Mouse (Mus musculus): ENCODE results near the gene Clock. TPM values are rescaled to one million over a fixed set of nuclear protein-coding genes. Genes with fewer than 3 reads are reported as not detected.
A peak's percentile ranks its signal among the peaks of the same experiment; 100 is the strongest.

The Clock gene
- total and polyA plus RNA-seq, 2 experiments: 10.9 to 14.7 TPM

DNA sequence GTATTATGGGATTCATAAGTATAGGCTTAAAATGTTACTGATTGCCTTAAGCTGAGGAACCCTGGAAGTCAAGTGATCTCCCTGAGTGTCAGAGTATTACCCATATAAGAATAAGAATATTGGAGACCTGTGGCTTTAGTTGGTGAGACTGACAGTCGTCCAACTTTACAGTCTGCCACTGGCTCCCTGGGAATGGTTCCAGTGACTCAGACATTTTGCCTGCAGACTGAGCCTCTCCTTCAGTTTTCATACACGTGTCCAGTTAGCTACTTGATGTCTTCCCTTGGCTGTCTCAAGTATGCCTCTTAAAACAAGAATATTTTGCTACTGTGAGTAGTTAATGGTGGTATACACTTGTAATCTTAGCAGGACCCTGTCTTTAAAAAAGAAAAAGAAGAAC lies 3.6 kb upstream of the Clock start:
- Histone ChIP-seq H3K36me3 (ENCODE audit: control insufficient read depth, insufficient read depth, low read length) (no peaks in the 10 kb centered on the region), H3K27ac (replicated peaks; ENCODE audit: insufficient read depth, low read depth, low read length) (no peak overlapping the region), H3K27me3 (ENCODE audit: control insufficient read depth, insufficient read depth, low read length) (no peaks in the 10 kb centered on the region), H3K4me3 (ENCODE audit: insufficient read depth, low read depth, low read length) (no peak overlapping the region), H3K79me2 (ENCODE audit: control insufficient read depth, insufficient read depth, low read length) (peaks cover 3% of the 10 kb centered on the region; the same call in 1 of the 2 replicates), H3K4me1 (ENCODE audit: control insufficient read depth, insufficient read depth, low read length) (0 out of 2 replicates have a peak, but pooled peaks cover 2% of the 10 kb centered on the region), H3K9ac (ENCODE audit: low read depth, low read length) (no peak overlapping the region)
- 82% methylated on average over 2 of the region's 2 CpGs for WGBS
- TF ChIP-seq POLR2A (IDR thresholded peaks at IDR 0.05; ENCODE audit: extremely low read depth, insufficient read depth, low read length) (no peak), CTCF (IDR thresholded peaks at IDR 0.05; ENCODE audit: low read depth, low read length) (no peak)
- no peak for DNase-seq (ENCODE audit: extremely low read depth, low read depth, low spot score)

DNA sequence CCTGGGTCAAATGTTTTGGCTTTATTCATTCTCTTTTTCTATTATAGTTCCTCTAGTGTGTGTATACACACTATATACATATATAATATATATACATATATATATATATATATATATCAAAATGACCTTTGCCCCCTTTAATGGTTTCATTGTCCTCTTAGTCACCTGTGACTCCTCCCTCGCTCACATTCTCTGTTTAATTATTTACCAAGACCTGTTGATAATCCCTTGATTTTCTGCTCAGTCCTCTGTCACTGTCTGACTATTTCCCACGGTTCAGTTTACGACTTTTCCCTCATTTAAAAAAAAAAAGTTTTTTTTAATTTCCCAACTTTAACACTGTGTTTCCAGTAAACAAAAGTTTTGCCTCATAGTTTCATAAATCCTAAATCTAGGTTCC lies 1.7 kb upstream of the Clock start:
- 29% methylated on average over 3 of the region's 3 CpGs for WGBS
- TF ChIP-seq POLR2A (IDR thresholded peaks at IDR 0.05; ENCODE audit: extremely low read depth, insufficient read depth, low read length) (no peak), CTCF (IDR thresholded peaks at IDR 0.05; ENCODE audit: low read depth, low read length) (no peak)
- H3K4me1 ChIP-seq (ENCODE audit: control insufficient read depth, insufficient read depth, low read length): peaks cover 3% of the 10 kb centered on the region; the same call in 1 of the 2 replicates
- H3K79me2 ChIP-seq (ENCODE audit: control insufficient read depth, insufficient read depth, low read length): peaks cover 3% of the 10 kb centered on the region; the same call in 1 of the 2 replicates
- DNase-seq (ENCODE audit: extremely low read depth, low read depth, low spot score): peak; percentile 74
- no peak overlapping the region for H3K4me3 ChIP-seq (ENCODE audit: insufficient read depth, low read depth, low read length)
- H3K27me3 ChIP-seq (ENCODE audit: control insufficient read depth, insufficient read depth, low read length): no peaks in the 10 kb centered on the region
- H3K36me3 ChIP-seq (ENCODE audit: control insufficient read depth, insufficient read depth, low read length): no peaks in the 10 kb centered on the region; the same call in 1 of the 2 replicates
- H3K27ac ChIP-seq (replicated peaks; ENCODE audit: insufficient read depth, low read depth, low read length): no peak overlapping the region
- H3K9ac ChIP-seq (ENCODE audit: low read depth, low read length): no peak overlapping the region

DNA sequence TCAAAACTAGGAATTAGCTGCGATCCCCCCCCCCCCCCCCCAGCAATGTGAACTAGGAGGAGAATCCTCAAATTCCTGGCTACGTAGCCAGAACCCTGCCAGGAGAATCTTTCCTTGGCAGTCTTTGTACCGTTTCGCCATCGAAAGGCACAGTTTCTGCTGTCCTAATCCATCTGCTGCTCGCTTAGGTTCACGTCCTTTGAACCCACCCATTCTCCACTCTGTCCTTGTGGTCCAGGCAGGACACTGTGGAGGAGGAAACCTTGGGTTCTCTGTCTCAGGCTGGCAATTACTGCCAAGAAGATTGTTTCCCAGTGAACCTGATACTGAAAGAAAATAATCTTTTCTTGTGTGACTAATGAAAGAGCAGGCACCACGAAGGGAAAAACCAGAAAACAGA lies 1.0 kb upstream of the Clock start:
- H3K27me3 ChIP-seq (ENCODE audit: control insufficient read depth, insufficient read depth, low read length): no peaks in the 10 kb centered on the region
- WGBS: 2% methylated on average over 8 of the region's 8 CpGs
- no peak overlapping the region for H3K4me3 ChIP-seq (ENCODE audit: insufficient read depth, low read depth, low read length)
- peak overlapping the region; percentile 2; the same call in 1 of the 2 replicates for H3K27ac ChIP-seq (replicated peaks; ENCODE audit: insufficient read depth, low read depth, low read length)
- H3K4me1 ChIP-seq (ENCODE audit: control insufficient read depth, insufficient read depth, low read length): peaks cover 3% of the 10 kb centered on the region; the same call in 1 of the 2 replicates
- peak; percentile 87 for DNase-seq (ENCODE audit: extremely low read depth, low read depth, low spot score)
- H3K79me2 ChIP-seq (ENCODE audit: control insufficient read depth, insufficient read depth, low read length): peaks cover 3% of the 10 kb centered on the region; the same call in 1 of the 2 replicates
- no peak overlapping the region for H3K9ac ChIP-seq (ENCODE audit: low read depth, low read length)
- TF ChIP-seq CTCF (IDR thresholded peaks at IDR 0.05; ENCODE audit: low read depth, low read length): no peak
- no peak for TF ChIP-seq POLR2A (IDR thresholded peaks at IDR 0.05; ENCODE audit: extremely low read depth, insufficient read depth, low read length)
- H3K36me3 ChIP-seq (ENCODE audit: control insufficient read depth, insufficient read depth, low read length): no peaks in the 10 kb centered on the region; the same call in 1 of the 2 replicates

DNA sequence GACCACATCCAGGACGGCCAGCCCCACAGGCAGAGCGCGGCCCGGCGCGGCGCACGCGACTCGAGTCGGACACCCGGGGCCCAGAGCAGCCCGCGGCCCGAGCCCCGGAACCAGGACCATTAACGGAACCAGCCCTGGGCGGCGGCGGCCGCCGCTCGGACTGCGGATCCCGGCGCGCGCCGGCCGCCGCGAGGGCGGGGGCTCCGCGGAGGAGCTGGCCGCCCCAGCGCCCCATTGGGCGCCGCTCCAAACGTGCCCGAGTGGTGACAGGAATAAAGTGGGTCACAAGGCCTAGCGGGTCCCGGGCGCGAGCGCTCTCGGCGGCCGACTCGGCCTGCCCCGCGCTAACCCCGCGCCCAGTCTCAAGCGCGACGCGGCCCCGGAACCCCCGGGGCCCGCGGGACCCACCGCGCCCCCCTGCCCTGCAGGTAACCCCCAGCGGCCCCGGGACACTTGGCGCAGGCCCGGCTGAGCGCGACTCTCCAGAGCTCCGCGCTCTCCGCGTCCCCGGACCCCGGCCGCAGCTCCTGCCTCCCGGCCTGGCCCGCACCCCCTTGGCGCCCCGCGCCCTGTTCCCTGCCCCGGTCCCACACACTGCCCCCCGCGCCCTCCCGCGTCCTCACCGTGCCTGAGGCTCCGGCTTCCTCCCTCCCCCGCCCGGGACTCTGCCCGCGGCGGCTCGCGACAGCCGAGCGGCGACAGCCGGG lies 694 bp downstream of the Clock start:
- TF ChIP-seq CTCF (IDR thresholded peaks at IDR 0.05; ENCODE audit: low read depth, low read length): no peak
- no peak for TF ChIP-seq POLR2A (IDR thresholded peaks at IDR 0.05; ENCODE audit: extremely low read depth, insufficient read depth, low read length)
- H3K27ac ChIP-seq (replicated peaks; ENCODE audit: insufficient read depth, low read depth, low read length): peak overlapping the region; percentile 87
- DNase-seq (ENCODE audit: extremely low read depth, low read depth, low spot score): peak; percentile 69
- H3K36me3 ChIP-seq (ENCODE audit: control insufficient read depth, insufficient read depth, low read length): no peaks in the 10 kb centered on the region; the same call in none of the 2 replicates
- H3K4me1 ChIP-seq (ENCODE audit: control insufficient read depth, insufficient read depth, low read length): peaks cover 3% of the 10 kb centered on the region; the same call in 1 of the 2 replicates
- H3K79me2 ChIP-seq (ENCODE audit: control insufficient read depth, insufficient read depth, low read length): peaks cover 3% of the 10 kb centered on the region; the same call in 1 of the 2 replicates
- under 1% methylated on average over 100 of the region's 100 CpGs for WGBS
- H3K4me3 ChIP-seq (ENCODE audit: insufficient read depth, low read depth, low read length): peak overlapping the region; percentile 91
- H3K27me3 ChIP-seq (ENCODE audit: control insufficient read depth, insufficient read depth, low read length): no peaks in the 10 kb centered on the region
- peak overlapping the region; percentile 96 for H3K9ac ChIP-seq (ENCODE audit: low read depth, low read length)

DNA sequence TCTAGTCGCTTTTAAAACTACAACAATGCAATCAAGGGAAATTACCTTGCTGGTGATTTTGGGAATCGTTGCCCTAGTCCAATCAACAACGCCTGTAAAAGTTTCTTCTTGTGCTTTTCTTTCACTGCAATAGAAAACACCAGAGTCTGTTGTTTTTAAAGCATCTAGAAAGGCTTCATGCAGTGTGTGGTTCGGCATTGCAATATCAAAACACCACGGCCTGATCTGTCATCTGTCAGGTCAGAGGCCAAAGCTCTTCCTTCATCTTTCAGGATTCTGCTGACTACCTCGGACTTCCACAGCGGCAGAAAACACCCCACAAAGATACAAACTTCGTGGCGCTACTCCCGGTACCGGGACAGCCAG lies 1.2 kb downstream of the Clock start:
- H3K79me2 ChIP-seq (ENCODE audit: control insufficient read depth, insufficient read depth, low read length): peaks cover 6% of the 10 kb centered on the region; the same call in 1 of the 2 replicates
- H3K9ac ChIP-seq (ENCODE audit: low read depth, low read length): peak overlapping the region; percentile 96
- peak; percentile 60 for DNase-seq (ENCODE audit: extremely low read depth, low read depth, low spot score)
- H3K4me1 ChIP-seq (ENCODE audit: control insufficient read depth, insufficient read depth, low read length): peaks cover 3% of the 10 kb centered on the region; the same call in 1 of the 2 replicates
- TF ChIP-seq POLR2A (IDR thresholded peaks at IDR 0.05; ENCODE audit: extremely low read depth, insufficient read depth, low read length) (no peak), CTCF (IDR thresholded peaks at IDR 0.05; ENCODE audit: low read depth, low read length) (no peak)
- no peaks in the 10 kb centered on the region for H3K27me3 ChIP-seq (ENCODE audit: control insufficient read depth, insufficient read depth, low read length)
- 3% methylated on average over 11 of the region's 11 CpGs for WGBS
- peak overlapping the region; percentile 91 for H3K4me3 ChIP-seq (ENCODE audit: insufficient read depth, low read depth, low read length)
- no peaks in the 10 kb centered on the region; the same call in none of the 2 replicates for H3K36me3 ChIP-seq (ENCODE audit: control insufficient read depth, insufficient read depth, low read length)
- peak overlapping the region; percentile 71 for H3K27ac ChIP-seq (replicated peaks; ENCODE audit: insufficient read depth, low read depth, low read length)

DNA sequence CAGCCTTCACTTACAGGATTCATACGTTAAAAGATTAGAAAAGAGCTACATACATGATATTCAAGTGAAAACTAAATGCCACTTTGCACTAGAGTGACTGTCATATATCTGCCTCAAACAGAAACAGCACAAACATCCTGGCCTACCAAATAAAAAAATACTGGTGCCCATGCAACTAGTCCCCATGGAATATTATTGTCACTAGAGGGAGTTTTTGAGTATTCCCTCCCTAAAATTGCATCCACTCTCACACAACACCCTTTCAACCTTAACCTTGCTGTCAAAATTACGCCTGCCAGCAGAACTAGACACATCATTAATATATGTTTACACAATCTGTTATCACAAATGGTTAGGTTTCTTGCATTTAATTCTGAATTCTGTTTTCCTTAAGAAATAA lies 2.6 kb downstream of the Clock start:
- Histone ChIP-seq H3K4me1 (ENCODE audit: control insufficient read depth, insufficient read depth, low read length) (peaks cover 6% of the 10 kb centered on the region), H3K79me2 (ENCODE audit: control insufficient read depth, insufficient read depth, low read length) (peaks cover 11% of the 10 kb centered on the region; the same call in 1 of the 2 replicates), H3K4me3 (ENCODE audit: insufficient read depth, low read depth, low read length) (no peak overlapping the region), H3K27me3 (ENCODE audit: control insufficient read depth, insufficient read depth, low read length) (no peaks in the 10 kb centered on the region), H3K27ac (replicated peaks; ENCODE audit: insufficient read depth, low read depth, low read length) (no peak overlapping the region), H3K36me3 (ENCODE audit: control insufficient read depth, insufficient read depth, low read length) (no peaks in the 10 kb centered on the region; the same call in none of the 2 replicates), H3K9ac (ENCODE audit: low read depth, low read length) (no peak overlapping the region)
- 69% methylated on average over 2 of the region's 2 CpGs for WGBS
- no peak for DNase-seq (ENCODE audit: extremely low read depth, low read depth, low spot score)
- TF ChIP-seq CTCF (IDR thresholded peaks at IDR 0.05; ENCODE audit: low read depth, low read length): no peak
- TF ChIP-seq POLR2A (IDR thresholded peaks at IDR 0.05; ENCODE audit: extremely low read depth, insufficient read depth, low read length): no peak
